In the genomic region with DNA sequence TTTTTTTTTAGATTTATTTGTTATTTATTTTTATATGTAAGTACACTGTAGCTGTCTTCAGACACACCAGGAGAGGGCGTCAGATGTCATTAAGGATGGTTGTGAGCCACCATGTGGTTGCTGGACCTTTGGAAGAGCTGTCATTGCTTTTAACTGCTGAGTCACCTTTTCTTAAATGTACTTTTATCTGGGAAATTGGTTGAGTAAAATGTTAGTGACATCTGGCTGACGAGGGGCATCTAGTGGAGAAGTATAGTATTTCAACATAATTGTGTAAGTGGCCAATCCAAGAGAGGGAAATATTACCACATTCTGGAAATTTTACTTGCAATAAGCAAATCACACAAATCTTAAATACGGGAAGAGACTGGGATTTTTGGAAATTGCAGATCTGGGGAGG, we compare ENCODE assay signal across 10 mouse cellular contexts. TPM values are rescaled to one million over a fixed set of nuclear protein-coding genes. Genes with fewer than 3 reads are reported as not detected.
DNase-seq lines count a peak whose midpoint lies in the region; ATAC-seq and TF ChIP-seq lines count a peak whose summit lies in the region.
"Had no signal": no experiment of that assay in that cellular context is flagged by ENCODE, and none has a peak within 500 bp of the region (broad histone marks: within the 10 kb centered on the region; RNA-seq: fewer than 3 reads in every experiment).

No protein-coding gene starts in this region.

- intact Hi-C loops in heart, postnatal 10 days (cut with DNase I), result loop anchor here (5.0 kb wide), 1 partner anchor 128 kb away; no protein-coding TSS in a partner anchor

- no peak for ATAC-seq in heart, embryonic 11.5 days (replicated peaks; ENCODE audit: insufficient number of reproducible peaks, low FRiP score, low TSS enrichment)
- no peak for ATAC-seq in neural tube, embryonic 11.5 days (ENCODE audit: insufficient read depth, low FRiP score, low TSS enrichment)
- ATAC-seq in neural tube, embryonic 15.5 days (ENCODE audit: low FRiP score), result no peak

- no peaks in the 10 kb centered on the region for H3K9me3 ChIP-seq in heart, embryonic 11.5 days (replicated peaks; ENCODE audit: control insufficient read depth, low read length)
- H3K9me3 ChIP-seq in neural tube, embryonic 11.5 days (ENCODE audit: control insufficient read depth, low read length), result no peaks in the 10 kb centered on the region
- no peaks in the 10 kb centered on the region for H3K9me3 ChIP-seq in neural tube, embryonic 15.5 days (replicated peaks)
- H3K9me3 ChIP-seq: embryonic facial prominence, embryonic 12.5 days had no signal

- H3K4me1 ChIP-seq in heart, embryonic 11.5 days (ENCODE audit: control insufficient read depth, insufficient read depth, low read length), result peaks cover 7% of the 10 kb centered on the region; the same call in 1 of the 2 replicates
- H3K4me1 ChIP-seq in neural tube, embryonic 11.5 days (ENCODE audit: control insufficient read depth, insufficient read depth, low read length), result peaks cover 6% of the 10 kb centered on the region
- no peaks in the 10 kb centered on the region; the same call in 1 of the 2 replicates for H3K4me1 ChIP-seq in bone marrow, adult 2 months (ENCODE audit: control insufficient read depth, insufficient read depth, low read length)
- H3K4me1 ChIP-seq in neural tube, embryonic 15.5 days, result peaks cover 24% of the 10 kb centered on the region

- H3K36me3 ChIP-seq in heart, embryonic 11.5 days (ENCODE audit: control insufficient read depth, insufficient read depth, low read length), result peaks cover 10% of the 10 kb centered on the region
- peaks cover 4% of the 10 kb centered on the region; the same call in 1 of the 2 replicates for H3K36me3 ChIP-seq in neural tube, embryonic 11.5 days (ENCODE audit: control insufficient read depth, insufficient read depth, low read length)
- peaks cover 34% of the 10 kb centered on the region for H3K36me3 ChIP-seq in neural tube, embryonic 15.5 days

- WGBS in heart, embryonic 11.5 days (ENCODE audit: insufficient replicate concordance), result 44% methylated on average over 3 of the region's 3 CpGs
- 56% methylated on average over 3 of the region's 3 CpGs for WGBS in neural tube, embryonic 11.5 days
- WGBS in bone marrow, adult 2 months, result 4% methylated on average over 3 of the region's 3 CpGs
- WGBS in neural tube, embryonic 15.5 days, result 52% methylated on average over 3 of the region's 3 CpGs

- no peak overlapping the region for H3K4me3 ChIP-seq in heart, embryonic 11.5 days (ENCODE audit: low read depth, low read length)
- no peak overlapping the region for H3K4me3 ChIP-seq in neural tube, embryonic 11.5 days (ENCODE audit: low read depth, low read length)
- H3K4me3 ChIP-seq in bone marrow, adult 2 months (replicated peaks; ENCODE audit: control insufficient read depth, low read depth, low read length), result no peak overlapping the region
- H3K4me3 ChIP-seq in neural tube, embryonic 15.5 days (replicated peaks), result no peak overlapping the region

- peak; percentile 83 for DNase-seq in heart, adult 11 months
- DNase-seq in neural tube, embryonic 11.5 days (ENCODE audit: low spot score), result peak; percentile 25
- no peak for DNase-seq in neural tube, embryonic 10.5 days (ENCODE audit: extremely low spot score, low spot score)
- peak; percentile 50 to 66 for DNase-seq in heart, postnatal 10 days
- DNase-seq in urinary bladder, adult 18-20 months (ENCODE audit: low spot score in 2 of 2), result no peak

- 0 out of 2 replicates have a peak, but pooled peaks have one; percentile 18 for TF ChIP-seq CTCF in bone marrow, adult 2 months (IDR thresholded peaks at IDR 0.05; ENCODE audit: control insufficient read depth, insufficient read depth, low read length)

- TF ChIP-seq POLR2A in bone marrow, adult 2 months (IDR thresholded peaks at IDR 0.05; ENCODE audit: borderline replicate concordance, control insufficient read depth, low read depth, low read length), result no peak

- H3K4me2 ChIP-seq in heart, embryonic 11.5 days, result no peak overlapping the region
- H3K4me2 ChIP-seq in neural tube, embryonic 11.5 days (ENCODE audit: low read depth), result no peak overlapping the region
- H3K4me2 ChIP-seq in neural tube, embryonic 15.5 days, result peak overlapping the region; percentile 78; the same call in 1 of the 2 replicates

- no peak overlapping the region for H3K9ac ChIP-seq in heart, embryonic 11.5 days (ENCODE audit: low read depth, low read length)
- H3K9ac ChIP-seq in neural tube, embryonic 11.5 days (ENCODE audit: low read length), result no peak overlapping the region
- no peak overlapping the region for H3K9ac ChIP-seq in neural tube, embryonic 15.5 days (replicated peaks)
- H3K9ac ChIP-seq: embryonic facial prominence, embryonic 12.5 days had no signal

- H3K27ac ChIP-seq in heart, embryonic 11.5 days (ENCODE audit: low read depth, low read length), result no peak overlapping the region
- no peak overlapping the region for H3K27ac ChIP-seq in neural tube, embryonic 11.5 days (ENCODE audit: low read depth, low read length)
- H3K27ac ChIP-seq in bone marrow, adult 2 months (ENCODE audit: control insufficient read depth, insufficient read depth, low read depth, low read length, poor library complexity), result no peak overlapping the region
- H3K27ac ChIP-seq in neural tube, embryonic 15.5 days (replicated peaks), result no peak overlapping the region
- H3K27ac ChIP-seq: embryonic facial prominence, embryonic 12.5 days had no signal

- H3K27me3 ChIP-seq in heart, embryonic 11.5 days (ENCODE audit: control insufficient read depth, insufficient read depth, low read length), result no peaks in the 10 kb centered on the region
- no peaks in the 10 kb centered on the region for H3K27me3 ChIP-seq in neural tube, embryonic 11.5 days (ENCODE audit: control insufficient read depth, insufficient read depth, low read length)
- no peaks in the 10 kb centered on the region for H3K27me3 ChIP-seq in neural tube, embryonic 15.5 days (replicated peaks)
- H3K27me3 ChIP-seq: embryonic facial prominence, embryonic 12.5 days had no signal

RNA-seq across cellular contexts. Expression of a gene that starts 3.2 kb away (rescaled TPM):
- polyA plus RNA-seq in heart, embryonic 11.5 days (2014; fragmentation: Nextera tagmentation; extraction: Ambion mirVana), result 308 and 326 TPM in 2 replicates
- polyA plus RNA-seq in neural tube, embryonic 11.5 days (2014; fragmentation: Nextera tagmentation; extraction: Ambion mirVana), result 114 and 116 TPM in 2 replicates
- 33.4 and 38.2 TPM in 2 replicates for polyA plus RNA-seq in bone marrow, adult 2 months (2011; ENCODE audit: insufficient read depth, insufficient read length, low replicate concordance, missing spikeins)
- 100 to 1,000 TPM; 815 to 853 TPM for total RNA-seq in heart, postnatal 10 days (2021)
- polyA plus RNA-seq in neural tube, embryonic 15.5 days (2015; fragmentation: Nextera tagmentation; extraction: Ambion mirVana), result 132 and 141 TPM in 2 replicates

RNA-seq across cellular contexts. Expression of a gene that starts 15.9 kb away (rescaled TPM):
- 83.4 and 88.8 TPM in 2 replicates for polyA plus RNA-seq in heart, embryonic 11.5 days (2014; fragmentation: Nextera tagmentation; extraction: Ambion mirVana)
- polyA plus RNA-seq in neural tube, embryonic 11.5 days (2014; fragmentation: Nextera tagmentation; extraction: Ambion mirVana), result 137 and 141 TPM in 2 replicates
- 46.2 and 67.4 TPM in 2 replicates for polyA plus RNA-seq in bone marrow, adult 2 months (2011; ENCODE audit: insufficient read depth, insufficient read length, low replicate concordance, missing spikeins)
- total RNA-seq in heart, postnatal 10 days (2021), result 10 to 100 TPM; 50.2 to 51.6 TPM
- polyA plus RNA-seq in neural tube, embryonic 15.5 days (2015; fragmentation: Nextera tagmentation; extraction: Ambion mirVana), result 111 and 113 TPM in 2 replicates

RNA-seq across cellular contexts. Expression of a gene that starts 42.2 kb away (rescaled TPM):
- polyA plus RNA-seq in heart, embryonic 11.5 days (2014; fragmentation: Nextera tagmentation; extraction: Ambion mirVana), result 0.19 TPM in 1 of 2 replicates, not detected in the other
- polyA plus RNA-seq in neural tube, embryonic 11.5 days (2014; fragmentation: Nextera tagmentation; extraction: Ambion mirVana), result not detected in 2 replicates
- polyA plus RNA-seq in bone marrow, adult 2 months (2011; ENCODE audit: insufficient read depth, insufficient read length, low replicate concordance, missing spikeins), result not detected in 2 replicates
- not detected for total RNA-seq in heart, postnatal 10 days (2021)
- polyA plus RNA-seq in neural tube, embryonic 15.5 days (2015; fragmentation: Nextera tagmentation; extraction: Ambion mirVana), result 0.20 TPM in 1 of 2 replicates, not detected in the other
- polyA plus RNA-seq: embryonic facial prominence, embryonic 12.5 days; liver, embryonic 16.5 days had no signal

RNA-seq across cellular contexts. Expression of a gene that starts 49.3 kb away (rescaled TPM):
- 38.3 and 56.5 TPM in 2 replicates for polyA plus RNA-seq in heart, embryonic 11.5 days (2014; fragmentation: Nextera tagmentation; extraction: Ambion mirVana)
- polyA plus RNA-seq in neural tube, embryonic 11.5 days (2014; fragmentation: Nextera tagmentation; extraction: Ambion mirVana), result 332 and 361 TPM in 2 replicates
- polyA plus RNA-seq in bone marrow, adult 2 months (2011; ENCODE audit: insufficient read depth, insufficient read length, low replicate concordance, missing spikeins), result 10.8 and 17.1 TPM in 2 replicates
- total RNA-seq in heart, postnatal 10 days (2021), result 10 to 100 TPM; 13.2 to 17.0 TPM
- 299 and 347 TPM in 2 replicates for polyA plus RNA-seq in neural tube, embryonic 15.5 days (2015; fragmentation: Nextera tagmentation; extraction: Ambion mirVana)

RNA-seq across cellular contexts. Expression of a gene that starts 51.0 kb away (rescaled TPM):
- polyA plus RNA-seq in heart, embryonic 11.5 days (2014; fragmentation: Nextera tagmentation; extraction: Ambion mirVana), result not detected in 2 replicates
- 0.16 TPM in 1 of 2 replicates, not detected in the other for polyA plus RNA-seq in neural tube, embryonic 11.5 days (2014; fragmentation: Nextera tagmentation; extraction: Ambion mirVana)
- not detected in 2 replicates for polyA plus RNA-seq in bone marrow, adult 2 months (2011; ENCODE audit: insufficient read depth, insufficient read length, low replicate concordance, missing spikeins)
- total RNA-seq in heart, postnatal 10 days (2021), result under 1 TPM; 0.17 to 0.36 TPM
- 0.19 and 0.23 TPM in 2 replicates for polyA plus RNA-seq in neural tube, embryonic 15.5 days (2015; fragmentation: Nextera tagmentation; extraction: Ambion mirVana)
- polyA plus RNA-seq: embryonic facial prominence, embryonic 12.5 days; liver, embryonic 16.5 days had no signal

Comparison
In these comparisons a context has a peak if more than half of its experiments do, and no peak if none do; other contexts are left out.
1. DNase-seq: peak in heart, adult 11 months (single experiment), neural tube, embryonic 11.5 days (single experiment) and heart, postnatal 10 days (2 of 2); none in neural tube, embryonic 10.5 days (single experiment) and urinary bladder, adult 18-20 months (0 of 2).